Mouse (Mus musculus) embryonic facial prominence, embryonic 15.5 days (tissue): ENCODE results near the gene Cpn1. TPM values are rescaled to one million over a fixed set of nuclear protein-coding genes. Genes with fewer than 3 reads are reported as not detected.
A peak's percentile ranks its signal among the peaks of the same experiment; 100 is the strongest.

ENCODE experiments used
- ATAC-seq: fragments of 200-750 bp; cut with Nextera tagmentation; 2 replicates; pipeline ENCODE4 v1.8.0; 2017; ENCODE audit warnings: low read depth, moderate TSS enrichment; ENCODE audit not compliant: insufficient number of reproducible peaks, low FRiP score, low TSS enrichment
- H3K27ac ChIP-seq: fragments of 300-500 bp; sonication (generic); replicated peaks from 2 replicates; pipeline ENCODE4 v1.5.1; 2015; ENCODE audit warnings: mild to moderate bottlenecking, inconsistent platforms
- H3K27me3 ChIP-seq: fragments of 300-500 bp; sonication (generic); 2 replicates; pipeline ENCODE4 v1.6.1; 2015; ENCODE audit warnings: inconsistent platforms
- H3K36me3 ChIP-seq: fragments of 300-500 bp; sonication (generic); 2 replicates; pipeline ENCODE4 v1.6.1; 2015; ENCODE audit warnings: mild to moderate bottlenecking, inconsistent platforms
- H3K4me1 ChIP-seq: fragments of 300-500 bp; sonication (generic); 2 replicates; pipeline ENCODE4 v1.6.1; 2015; ENCODE audit warnings: inconsistent platforms
- H3K4me2 ChIP-seq: fragments of 300-500 bp; sonication (generic); replicated peaks from 2 replicates; pipeline ENCODE4 v1.6.1; 2015; ENCODE audit warnings: mild to moderate bottlenecking, inconsistent platforms
- H3K4me3 ChIP-seq: fragments of 300-500 bp; sonication (generic); replicated peaks from 2 replicates; pipeline ENCODE4 v1.5.1; 2015; ENCODE audit warnings: mild to moderate bottlenecking, inconsistent platforms
- H3K9ac ChIP-seq: fragments of 300-500 bp; sonication (generic); 2 replicates; pipeline ENCODE4 v1.6.1; 2015; ENCODE audit warnings: inconsistent platforms
- H3K9me3 ChIP-seq: fragments of 300-500 bp; sonication (generic); replicated peaks from 2 replicates; pipeline ENCODE4 v1.6.1; 2016; ENCODE audit warnings: inconsistent platforms
- WGBS: fragments of 180-500 bp; shearing (Covaris S2); methylation state at CpG from one replicate; pipeline ENCODE4 v1.1.7; 2015; 5-methylcytosine and 5-hydroxymethylcytosine counted together
- polyA plus RNA-seq: library from polyadenylated mRNA; unstranded; fragments of >200 nt; fragmentation: Nextera tagmentation; extraction: Ambion mirVana; gene quantifications from 2 replicates; pipeline ENCODE4 v1.2.1, GENCODE M21; 2015

The Cpn1 gene
- polyA plus RNA-seq, 1 experiment from 2014 or later: 0.40 TPM

DNA sequence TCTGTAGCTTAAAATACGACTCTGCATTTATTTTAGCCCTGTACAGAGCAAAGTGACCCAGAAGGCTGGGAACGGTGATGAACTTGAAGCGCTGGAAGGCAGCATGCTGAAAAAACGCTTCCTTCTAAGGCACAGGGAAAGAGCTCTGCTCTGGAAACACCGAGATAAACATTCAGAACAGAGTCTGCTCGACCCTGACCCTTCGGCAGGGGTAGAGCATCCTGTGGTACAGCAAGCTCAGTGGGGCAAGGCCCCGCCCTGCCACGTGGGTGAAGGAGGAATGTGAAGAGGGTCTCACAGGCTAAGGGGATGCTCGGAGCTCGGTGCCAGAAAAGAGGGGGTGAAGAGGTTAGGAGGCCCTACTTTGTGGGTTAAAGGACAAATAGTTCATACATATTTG lies 48.0 kb downstream of the Cpn1 start:
- Histone ChIP-seq H3K4me1 (peaks cover 14% of the 10 kb centered on the region), H3K36me3 (no peaks in the 10 kb centered on the region), H3K27me3 (no peaks in the 10 kb centered on the region), H3K4me3 (no peak overlapping the region; the same call in 1 of the 2 replicates), H3K27ac (0 out of 2 replicates have a peak overlapping the region, but pooled peaks have one; percentile 24), H3K9me3 (no peaks in the 10 kb centered on the region), H3K4me2 (peak overlapping the region; percentile 65), H3K9ac (no peak overlapping the region)
- 33% methylated on average over 11 of the region's 11 CpGs for WGBS
- no peak for ATAC-seq

- no peaks in the 10 kb centered on the region for H3K9me3 ChIP-seq
- H3K36me3 ChIP-seq: no peaks in the 10 kb centered on the region
- H3K9ac ChIP-seq: no peak overlapping the region
- H3K4me1 ChIP-seq: peaks cover 14% of the 10 kb centered on the region
- H3K27me3 ChIP-seq: no peaks in the 10 kb centered on the region
- H3K4me3 ChIP-seq: no peak overlapping the region
- ATAC-seq: no peak
- H3K27ac ChIP-seq: no peak overlapping the region
- H3K4me2 ChIP-seq: no peak overlapping the region
- WGBS: 80% methylated on average over 6 of the region's 6 CpGs
These were observed 55.4 kb downstream of the Cpn1 start for GRCm38 (mm10) chr19:43930926-43931325.

GRCm38 (mm10) chr19:43930366-43930765 lies 56.0 kb downstream of the Cpn1 start:
- Histone ChIP-seq H3K4me3 (no peak overlapping the region), H3K27ac (no peak overlapping the region), H3K9me3 (no peaks in the 10 kb centered on the region), H3K4me1 (peaks cover 14% of the 10 kb centered on the region), H3K4me2 (no peak overlapping the region), H3K9ac (no peak overlapping the region), H3K36me3 (no peaks in the 10 kb centered on the region), H3K27me3 (no peaks in the 10 kb centered on the region)
- ATAC-seq: no peak
- WGBS: 37% methylated on average over 7 of the region's 7 CpGs

DNA sequence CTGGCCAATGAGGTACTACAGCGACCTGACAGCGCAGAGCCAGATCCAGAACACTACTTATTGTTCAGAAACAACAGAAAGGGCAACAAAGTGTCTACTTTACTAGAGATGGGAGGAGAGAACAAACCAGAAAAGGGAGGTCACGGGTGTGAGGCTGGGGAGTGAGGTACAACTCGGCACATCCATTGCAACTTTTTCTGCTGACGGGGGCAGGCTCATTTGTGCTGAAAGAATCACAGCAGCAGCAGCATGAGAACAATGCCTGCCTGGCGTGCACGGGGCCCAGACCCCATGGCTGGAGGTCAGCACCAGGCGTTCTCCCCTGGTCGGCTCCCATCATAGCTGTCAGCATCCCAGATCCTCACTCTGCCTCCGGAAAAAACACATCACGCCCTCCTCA lies 56.5 kb downstream of the Cpn1 start:
- Histone ChIP-seq H3K27ac (no peak overlapping the region), H3K9me3 (no peaks in the 10 kb centered on the region), H3K4me1 (peaks cover 14% of the 10 kb centered on the region), H3K27me3 (no peaks in the 10 kb centered on the region), H3K36me3 (no peaks in the 10 kb centered on the region), H3K9ac (no peak overlapping the region), H3K4me2 (no peak overlapping the region), H3K4me3 (no peak overlapping the region)
- no peak for ATAC-seq
- WGBS: 57% methylated on average over 11 of the region's 11 CpGs

DNA sequence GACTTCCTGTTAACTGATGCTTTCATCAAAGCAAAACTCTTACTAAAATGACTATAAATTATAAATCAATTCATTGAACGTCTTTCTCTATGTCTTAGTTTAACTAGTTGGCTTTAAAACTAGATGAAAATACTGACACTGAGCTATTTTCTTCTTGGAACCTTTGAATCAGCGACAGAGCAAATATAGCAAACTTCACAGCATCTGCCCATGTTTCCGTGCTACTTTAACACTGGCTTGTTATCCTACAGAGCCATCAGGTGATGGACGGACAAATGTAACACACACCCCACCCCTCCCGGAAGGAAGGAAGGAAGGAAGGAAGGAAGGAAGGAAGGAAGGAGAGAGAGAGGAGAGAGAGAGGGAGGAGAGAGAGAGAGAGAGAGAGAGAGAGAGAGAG lies 58.4 kb downstream of the Cpn1 start:
- no peak overlapping the region for H3K4me3 ChIP-seq
- no peaks in the 10 kb centered on the region for H3K9me3 ChIP-seq
- H3K4me2 ChIP-seq: no peak overlapping the region
- WGBS: 77% methylated on average over 5 of the region's 5 CpGs
- H3K4me1 ChIP-seq: peaks cover 14% of the 10 kb centered on the region
- H3K27me3 ChIP-seq: no peaks in the 10 kb centered on the region
- H3K36me3 ChIP-seq: 0 out of 2 replicates have a peak, but pooled peaks cover 5% of the 10 kb centered on the region
- H3K9ac ChIP-seq: no peak overlapping the region
- H3K27ac ChIP-seq: no peak overlapping the region
- ATAC-seq: no peak

DNA sequence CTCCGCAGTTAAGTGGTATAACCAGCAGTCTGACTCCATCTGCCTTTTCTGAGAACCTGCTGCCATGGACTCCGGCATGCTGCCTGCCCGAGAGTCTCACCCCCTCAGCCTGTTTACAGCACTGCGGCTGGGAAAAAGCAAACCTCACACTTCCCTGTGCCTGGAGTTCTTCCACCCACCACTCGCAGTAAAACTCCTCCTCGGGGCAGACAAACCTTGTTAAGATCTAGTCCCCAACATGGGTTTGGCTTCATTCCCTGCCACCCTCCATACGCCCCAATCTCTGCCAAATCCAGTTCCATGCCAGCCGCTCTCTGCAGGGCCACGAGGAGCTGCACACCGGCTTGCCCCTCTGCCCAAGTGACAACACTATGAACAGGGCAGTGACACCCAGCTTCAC lies 59.3 kb downstream of the Cpn1 start:
- no peaks in the 10 kb centered on the region for H3K27me3 ChIP-seq
- no peaks in the 10 kb centered on the region for H3K9me3 ChIP-seq
- no peak overlapping the region for H3K4me3 ChIP-seq
- no peak for ATAC-seq
- H3K36me3 ChIP-seq: 0 out of 2 replicates have a peak, but pooled peaks cover 5% of the 10 kb centered on the region
- H3K4me2 ChIP-seq: no peak overlapping the region
- H3K4me1 ChIP-seq: peaks cover 14% of the 10 kb centered on the region
- 55% methylated on average over 10 of the region's 10 CpGs for WGBS
- H3K9ac ChIP-seq: no peak overlapping the region
- peak overlapping the region; percentile 39; the same call in 1 of the 2 replicates for H3K27ac ChIP-seq

- H3K4me3 ChIP-seq: no peak overlapping the region
- H3K9me3 ChIP-seq: no peaks in the 10 kb centered on the region
- no peak overlapping the region for H3K9ac ChIP-seq
- WGBS: 52% methylated on average over 10 of the region's 10 CpGs
- H3K27ac ChIP-seq: no peak overlapping the region
- no peak overlapping the region for H3K4me2 ChIP-seq
- ATAC-seq: no peak
- H3K36me3 ChIP-seq: 0 out of 2 replicates have a peak, but pooled peaks cover 5% of the 10 kb centered on the region
- H3K4me1 ChIP-seq: peaks cover 14% of the 10 kb centered on the region
- no peaks in the 10 kb centered on the region for H3K27me3 ChIP-seq
These were observed 60.0 kb downstream of the Cpn1 start for GRCm38 (mm10) chr19:43926141-43926987.

DNA sequence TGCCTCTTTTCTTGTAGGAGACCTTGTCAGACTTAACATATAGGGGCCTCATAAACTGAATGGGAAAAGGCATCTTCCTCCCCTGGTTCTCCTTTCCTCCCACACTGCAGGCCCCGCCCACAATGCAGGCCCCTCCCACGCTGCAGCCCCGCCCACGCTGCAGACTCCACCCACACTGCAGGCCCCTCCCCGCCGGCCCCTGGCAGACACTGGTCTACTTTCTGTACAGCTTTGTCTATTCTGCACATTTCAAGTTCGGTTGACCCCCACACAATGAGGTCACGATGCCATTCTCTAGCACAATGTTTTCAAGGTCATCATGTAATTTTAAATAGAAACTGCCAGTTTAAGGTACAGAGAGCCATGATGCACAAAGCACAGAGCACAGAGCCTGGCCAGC lies 62.0 kb downstream of the Cpn1 start:
- no peak overlapping the region for H3K9ac ChIP-seq
- H3K36me3 ChIP-seq: 0 out of 2 replicates have a peak, but pooled peaks cover 5% of the 10 kb centered on the region
- no peak overlapping the region for H3K4me2 ChIP-seq
- ATAC-seq: no peak
- H3K27me3 ChIP-seq: no peaks in the 10 kb centered on the region
- peaks cover 22% of the 10 kb centered on the region for H3K4me1 ChIP-seq
- no peaks in the 10 kb centered on the region for H3K9me3 ChIP-seq
- H3K4me3 ChIP-seq: no peak overlapping the region
- 68% methylated on average over 8 of the region's 8 CpGs for WGBS
- H3K27ac ChIP-seq: no peak overlapping the region

DNA sequence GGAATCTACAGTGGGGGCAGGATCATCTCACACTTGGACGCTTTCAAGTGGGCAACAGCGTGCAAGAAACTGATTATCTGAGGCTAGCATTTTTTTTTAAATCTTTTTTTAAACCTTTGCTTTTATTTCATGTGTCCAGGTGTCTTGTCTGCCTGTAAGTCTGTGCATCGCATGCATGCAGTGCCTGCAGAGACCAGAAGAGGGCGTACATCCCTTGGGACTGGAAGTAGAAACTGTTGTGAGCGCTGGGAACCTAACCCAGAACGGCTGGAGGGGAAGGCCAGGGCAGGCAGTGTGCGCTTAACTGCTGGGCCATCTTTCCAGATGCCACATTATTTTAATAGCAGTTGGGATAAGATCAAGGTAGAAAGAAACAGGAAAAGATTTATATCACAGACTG lies 63.4 kb downstream of the Cpn1 start:
- Histone ChIP-seq H3K36me3 (0 out of 2 replicates have a peak, but pooled peaks cover 5% of the 10 kb centered on the region), H3K9ac (no peak overlapping the region), H3K4me2 (no peak overlapping the region), H3K4me1 (peaks cover 18% of the 10 kb centered on the region), H3K27me3 (no peaks in the 10 kb centered on the region), H3K4me3 (no peak overlapping the region), H3K9me3 (no peaks in the 10 kb centered on the region), H3K27ac (no peak overlapping the region)
- ATAC-seq: no peak
- WGBS: 87% methylated on average over 7 of the region's 7 CpGs

DNA sequence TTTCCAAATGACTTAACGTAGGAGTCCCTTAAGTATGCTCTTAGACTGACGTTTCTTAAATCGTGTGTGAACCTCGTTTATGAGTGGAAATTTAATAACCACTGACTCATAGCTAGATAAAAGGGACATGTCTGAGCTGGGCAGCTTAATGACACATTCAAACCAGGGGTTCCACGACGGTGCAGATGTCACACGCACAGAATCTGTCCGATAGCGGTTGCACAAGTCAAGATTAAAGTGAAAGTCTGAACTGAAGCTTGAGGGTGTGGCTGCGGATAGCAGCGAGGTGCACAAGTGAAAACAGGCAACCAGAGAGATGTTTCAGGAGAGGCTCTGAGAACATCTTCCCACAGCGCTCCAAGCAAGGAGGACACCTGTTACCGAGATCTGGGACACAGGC lies 64.9 kb downstream of the Cpn1 start:
- no peak overlapping the region for H3K9ac ChIP-seq
- peaks cover 8% of the 10 kb centered on the region; the same call in 1 of the 2 replicates for H3K4me1 ChIP-seq
- 0 out of 2 replicates have a peak overlapping the region, but pooled peaks have one; percentile 6 for H3K4me2 ChIP-seq
- no peak for ATAC-seq
- no peaks in the 10 kb centered on the region for H3K27me3 ChIP-seq
- H3K36me3 ChIP-seq: 0 out of 2 replicates have a peak, but pooled peaks cover 5% of the 10 kb centered on the region
- no peak overlapping the region for H3K4me3 ChIP-seq
- H3K9me3 ChIP-seq: no peaks in the 10 kb centered on the region
- 43% methylated on average over 13 of the region's 13 CpGs for WGBS
- no peak overlapping the region for H3K27ac ChIP-seq

GRCm38 (mm10) chr19:43920453-43921300 lies 65.7 kb downstream of the Cpn1 start:
- Histone ChIP-seq H3K27me3 (no peaks in the 10 kb centered on the region), H3K4me3 (no peak overlapping the region), H3K9me3 (no peaks in the 10 kb centered on the region), H3K9ac (no peak overlapping the region), H3K36me3 (0 out of 2 replicates have a peak, but pooled peaks cover 5% of the 10 kb centered on the region), H3K4me2 (no peak overlapping the region), H3K27ac (no peak overlapping the region), H3K4me1 (peaks cover 7% of the 10 kb centered on the region; the same call in 1 of the 2 replicates)
- ATAC-seq: no peak
- 29% methylated on average over 32 of the region's 32 CpGs for WGBS
